Mouse (Mus musculus) embryonic facial prominence, embryonic 15.5 days (tissue): ENCODE measurements around the gene Rftn1. TPM values are rescaled to one million over a fixed set of nuclear protein-coding genes. Genes with fewer than 3 reads are reported as not detected.
A peak's percentile ranks its signal among the peaks of the same experiment; 100 is the strongest.

Source experiments
- ATAC-seq: fragments of 200-750 bp; cut with Nextera tagmentation; 2 replicates; pipeline ENCODE4 v1.8.0; 2017; ENCODE audit warnings: low read depth, moderate TSS enrichment; ENCODE audit not compliant: insufficient number of reproducible peaks, low FRiP score, low TSS enrichment
- H3K27ac ChIP-seq: fragments of 300-500 bp; sonication (generic); replicated peaks from 2 replicates; pipeline ENCODE4 v1.5.1; 2015; ENCODE audit warnings: mild to moderate bottlenecking, inconsistent platforms
- H3K27me3 ChIP-seq: fragments of 300-500 bp; sonication (generic); 2 replicates; pipeline ENCODE4 v1.6.1; 2015; ENCODE audit warnings: inconsistent platforms
- H3K36me3 ChIP-seq: fragments of 300-500 bp; sonication (generic); 2 replicates; pipeline ENCODE4 v1.6.1; 2015; ENCODE audit warnings: mild to moderate bottlenecking, inconsistent platforms
- H3K4me1 ChIP-seq: fragments of 300-500 bp; sonication (generic); 2 replicates; pipeline ENCODE4 v1.6.1; 2015; ENCODE audit warnings: inconsistent platforms
- H3K4me2 ChIP-seq: fragments of 300-500 bp; sonication (generic); replicated peaks from 2 replicates; pipeline ENCODE4 v1.6.1; 2015; ENCODE audit warnings: mild to moderate bottlenecking, inconsistent platforms
- H3K4me3 ChIP-seq: fragments of 300-500 bp; sonication (generic); replicated peaks from 2 replicates; pipeline ENCODE4 v1.5.1; 2015; ENCODE audit warnings: mild to moderate bottlenecking, inconsistent platforms
- H3K9ac ChIP-seq: fragments of 300-500 bp; sonication (generic); 2 replicates; pipeline ENCODE4 v1.6.1; 2015; ENCODE audit warnings: inconsistent platforms
- H3K9me3 ChIP-seq: fragments of 300-500 bp; sonication (generic); replicated peaks from 2 replicates; pipeline ENCODE4 v1.6.1; 2016; ENCODE audit warnings: inconsistent platforms
- WGBS: fragments of 180-500 bp; shearing (Covaris S2); methylation state at CpG from one replicate; pipeline ENCODE4 v1.1.7; 2015; 5-methylcytosine and 5-hydroxymethylcytosine counted together
- polyA plus RNA-seq: library from polyadenylated mRNA; unstranded; fragments of >200 nt; fragmentation: Nextera tagmentation; extraction: Ambion mirVana; gene quantifications from 2 replicates; pipeline ENCODE4 v1.2.1, GENCODE M21; 2015

Gene Rftn1
- polyA plus RNA-seq, 1 experiment from 2014 or later: 21.4 TPM

- no peaks in the 10 kb centered on the region for H3K4me1 ChIP-seq
- WGBS: 65% methylated on average over 9 of the region's 9 CpGs
- H3K9me3 ChIP-seq: no peaks in the 10 kb centered on the region
- H3K9ac ChIP-seq: no peak overlapping the region
- no peaks in the 10 kb centered on the region for H3K27me3 ChIP-seq
- no peak overlapping the region for H3K4me2 ChIP-seq
- no peak for ATAC-seq
- no peaks in the 10 kb centered on the region for H3K36me3 ChIP-seq
- H3K4me3 ChIP-seq: no peak overlapping the region
- H3K27ac ChIP-seq: no peak overlapping the region
Measured at GRCm38 (mm10) chr17:49968467-49969207, 221.8 kb downstream of the Rftn1 start.

- ATAC-seq: no peak
Measured at GRCm38 (mm10) chr17:49965846-49966762, 224.4 kb downstream of the Rftn1 start.

DNA sequence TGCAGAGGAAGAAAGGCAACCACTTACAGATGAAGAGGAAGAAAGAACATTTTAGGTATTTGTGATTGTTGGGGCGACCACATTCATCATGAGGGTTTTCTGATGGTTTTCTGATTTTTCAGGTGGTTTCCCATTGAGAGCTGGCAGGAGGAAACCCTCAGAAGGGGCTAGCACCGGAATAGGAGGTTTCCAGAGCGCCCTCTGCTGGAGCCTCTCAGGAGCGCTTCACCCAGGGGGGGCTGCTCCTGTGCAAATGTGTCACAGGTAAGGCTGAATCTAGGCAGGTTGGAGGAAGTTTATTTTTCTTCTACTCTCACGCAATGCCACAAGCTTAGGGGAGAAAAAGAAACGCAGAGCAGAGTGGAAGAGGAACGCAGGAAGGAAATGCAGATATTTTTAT, 225.4 kb downstream of the Rftn1 start:
- Histone ChIP-seq H3K27ac (no peak overlapping the region), H3K27me3 (no peaks in the 10 kb centered on the region), H3K9me3 (no peaks in the 10 kb centered on the region), H3K4me3 (no peak overlapping the region), H3K36me3 (no peaks in the 10 kb centered on the region), H3K4me1 (no peaks in the 10 kb centered on the region), H3K9ac (no peak overlapping the region), H3K4me2 (no peak overlapping the region)
- 62% methylated on average over 7 of the region's 7 CpGs for WGBS
- no peak for ATAC-seq

More at GRCm38 (mm10) chr17:49965846-49966762, 224.4 kb downstream of the Rftn1 start:
- Histone ChIP-seq H3K36me3 (no peaks in the 10 kb centered on the region), H3K9me3 (no peaks in the 10 kb centered on the region), H3K27ac (no peak overlapping the region), H3K9ac (no peak overlapping the region), H3K4me2 (no peak overlapping the region), H3K27me3 (no peaks in the 10 kb centered on the region), H3K4me3 (no peak overlapping the region), H3K4me1 (no peaks in the 10 kb centered on the region)
- 79% methylated on average over 17 of the region's 17 CpGs for WGBS

GRCm38 (mm10) chr17:49964471-49964870, 226.0 kb downstream of the Rftn1 start:
- H3K9me3 ChIP-seq: no peaks in the 10 kb centered on the region
- H3K27me3 ChIP-seq: no peaks in the 10 kb centered on the region
- no peak overlapping the region for H3K27ac ChIP-seq
- no peak overlapping the region for H3K4me2 ChIP-seq
- H3K9ac ChIP-seq: no peak overlapping the region
- WGBS: 90% methylated on average over 6 of the region's 6 CpGs
- no peak overlapping the region for H3K4me3 ChIP-seq
- no peaks in the 10 kb centered on the region for H3K4me1 ChIP-seq
- no peaks in the 10 kb centered on the region for H3K36me3 ChIP-seq
- no peak for ATAC-seq

- H3K9me3 ChIP-seq: no peaks in the 10 kb centered on the region
- no peak overlapping the region for H3K27ac ChIP-seq
- no peak for ATAC-seq
- H3K4me3 ChIP-seq: no peak overlapping the region
- no peak overlapping the region for H3K4me2 ChIP-seq
- H3K9ac ChIP-seq: no peak overlapping the region
- no peaks in the 10 kb centered on the region for H3K4me1 ChIP-seq
- H3K36me3 ChIP-seq: no peaks in the 10 kb centered on the region
- no peaks in the 10 kb centered on the region for H3K27me3 ChIP-seq
Measured at GRCm38 (mm10) chr17:49959021-49959420, 231.5 kb downstream of the Rftn1 start.

GRCm38 (mm10) chr17:49951856-49952607, 238.4 kb downstream of the Rftn1 start:
- H3K4me3 ChIP-seq: peak overlapping the region; percentile 17; the same call in 1 of the 2 replicates
- peak overlapping the region; percentile 44 for H3K27ac ChIP-seq
- no peak overlapping the region for H3K9ac ChIP-seq
- no peaks in the 10 kb centered on the region for H3K27me3 ChIP-seq
- H3K4me1 ChIP-seq: peaks cover 7% of the 10 kb centered on the region
- no peaks in the 10 kb centered on the region for H3K36me3 ChIP-seq
- H3K4me2 ChIP-seq: peak overlapping the region; percentile 43
- ATAC-seq: 0 out of 2 replicates have a peak, but pooled peaks have one; percentile 39
- WGBS: 39% methylated on average over 22 of the region's 22 CpGs
- H3K9me3 ChIP-seq: no peaks in the 10 kb centered on the region

DNA sequence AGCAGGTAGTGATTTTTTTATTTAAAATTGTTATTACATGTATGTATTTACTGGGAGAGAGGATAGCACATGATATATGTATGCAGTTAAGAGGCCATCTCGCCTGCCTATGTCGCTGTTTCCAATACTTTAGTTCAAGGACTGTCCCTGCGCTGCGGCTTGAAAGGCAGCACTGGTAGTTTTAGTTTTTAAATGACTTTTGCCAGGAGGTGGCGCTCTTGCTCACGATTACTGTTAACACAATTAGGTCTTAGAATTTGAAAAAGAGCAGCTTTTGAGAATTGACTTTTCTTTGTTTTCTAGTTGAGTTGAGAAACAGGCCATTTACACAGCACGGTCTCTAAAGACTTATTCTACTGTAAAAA, 239.0 kb downstream of the Rftn1 start:
- H3K4me2 ChIP-seq: peak overlapping the region; percentile 43
- H3K9ac ChIP-seq: no peak overlapping the region
- 6% methylated on average over 7 of the region's 7 CpGs for WGBS
- H3K27ac ChIP-seq: peak overlapping the region; percentile 44; the same call in 1 of the 2 replicates
- H3K9me3 ChIP-seq: no peaks in the 10 kb centered on the region
- H3K4me3 ChIP-seq: 0 out of 2 replicates have a peak overlapping the region, but pooled peaks have one; percentile 17
- H3K27me3 ChIP-seq: no peaks in the 10 kb centered on the region
- no peak for ATAC-seq
- peaks cover 7% of the 10 kb centered on the region for H3K4me1 ChIP-seq
- no peaks in the 10 kb centered on the region for H3K36me3 ChIP-seq

GRCm38 (mm10) chr17:49942674-49943073, 247.8 kb downstream of the Rftn1 start:
- 71% methylated on average over 6 of the region's 6 CpGs for WGBS
- no peak overlapping the region for H3K9ac ChIP-seq
- H3K36me3 ChIP-seq: no peaks in the 10 kb centered on the region
- H3K9me3 ChIP-seq: no peaks in the 10 kb centered on the region
- H3K4me2 ChIP-seq: no peak overlapping the region
- H3K27ac ChIP-seq: no peak overlapping the region
- ATAC-seq: no peak
- H3K4me1 ChIP-seq: no peaks in the 10 kb centered on the region
- H3K4me3 ChIP-seq: no peak overlapping the region
- no peaks in the 10 kb centered on the region for H3K27me3 ChIP-seq

Other genes with a start within 250 kb of the Rftn1 start
- 0.28 and 0.30 TPM in 2 replicates for gene Dazl, start 103.0 kb upstream of the Rftn1 start, polyA plus RNA-seq